Mouse (Mus musculus) stomach, embryonic 16.5 days (tissue): ENCODE measurements around the gene Adam33. TPM values are rescaled to one million over a fixed set of nuclear protein-coding genes. Genes with fewer than 3 reads are reported as not detected.

ENCODE experiments used
- ATAC-seq: fragments of 200-750 bp; cut with Nextera tagmentation; 2 replicates; pipeline ENCODE4 v1.8.0; 2017; ENCODE audit warnings: moderate number of reproducible peaks, moderate TSS enrichment; ENCODE audit not compliant: insufficient read depth, low FRiP score
- H3K27ac ChIP-seq: fragments of 300-500 bp; sonication (generic); 2 replicates; pipeline ENCODE4 v1.5.1; 2014; ENCODE audit warnings: low read length
- H3K27me3 ChIP-seq: fragments of 300-500 bp; sonication (generic); 2 replicates; pipeline ENCODE4 v1.6.1; 2014; ENCODE audit warnings: low read length, control low read depth, mixed read lengths; ENCODE audit not compliant: control insufficient read depth, insufficient read depth
- H3K36me3 ChIP-seq: fragments of 300-500 bp; sonication (generic); 2 replicates; pipeline ENCODE4 v1.6.1; 2014; ENCODE audit warnings: low read length; ENCODE audit not compliant: control insufficient read depth, insufficient read depth
- H3K4me1 ChIP-seq: fragments of 300-500 bp; sonication (generic); 2 replicates; pipeline ENCODE4 v1.6.1; 2014; ENCODE audit warnings: low read length, control low read depth, mixed read lengths; ENCODE audit not compliant: control insufficient read depth, insufficient read depth
- H3K4me2 ChIP-seq: fragments of 300-500 bp; sonication (generic); 2 replicates; pipeline ENCODE4 v1.6.1; 2014; ENCODE audit warnings: low read depth, low read length, mixed read lengths
- H3K4me3 ChIP-seq: fragments of 300-500 bp; sonication (generic); replicated peaks from 2 replicates; pipeline ENCODE4 v1.5.1; 2014; ENCODE audit warnings: mild to moderate bottlenecking, low read length
- H3K9ac ChIP-seq: fragments of 300-500 bp; sonication (generic); 2 replicates; pipeline ENCODE4 v1.6.1; 2014; ENCODE audit warnings: low read length
- H3K9me3 ChIP-seq: fragments of 300-500 bp; sonication (generic); replicated peaks from 2 replicates; pipeline ENCODE4 v1.6.1; 2016; ENCODE audit warnings: low read length, control low read depth; ENCODE audit not compliant: control insufficient read depth
- WGBS: fragments of 180-500 bp; shearing (Covaris S2); extraction: QIAGEN DNeasy Blood & Tissue Kit; methylation state at CpG from one replicate; pipeline ENCODE4 v1.1.7; 2014; 5-methylcytosine and 5-hydroxymethylcytosine counted together
- microRNA-seq: library from miRNA; unstranded; fragments of <30 nt; microRNA quantifications from one replicate; pipeline ENCODE4, GENCODE M21; 2016
- polyA plus RNA-seq: library from polyadenylated mRNA; unstranded; fragments of >200 nt; fragmentation: Nextera tagmentation; extraction: Ambion mirVana; gene quantifications from 2 replicates; pipeline ENCODE4 v1.2.1, GENCODE M21; 2015

Adam33 gene
- polyA plus RNA-seq, 1 experiment from 2014 or later = 14.2 TPM

DNA sequence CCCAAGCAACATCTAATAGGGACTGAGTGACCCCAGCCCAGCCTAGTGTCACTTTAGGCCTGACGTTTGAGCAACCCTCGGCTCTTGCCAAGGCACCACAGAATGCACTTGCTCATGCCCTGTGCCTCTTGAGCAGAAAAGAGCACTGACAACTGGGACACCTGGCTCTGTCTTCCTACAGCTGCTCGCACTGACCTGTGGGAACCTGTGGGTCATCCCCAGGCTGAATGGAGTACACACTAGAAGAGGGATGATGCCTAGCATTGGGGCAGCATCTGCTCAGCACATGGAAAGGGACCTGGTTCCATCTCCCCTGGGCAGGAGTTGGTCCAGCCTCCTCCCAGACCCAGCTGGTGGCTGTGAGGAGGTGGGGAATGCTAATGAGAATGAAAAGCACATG lies 36.7 kb downstream of the Adam33 start:
- Histone ChIP-seq H3K27ac (no peak overlapping the region), H3K4me2 (no peak overlapping the region), H3K4me3 (no peak overlapping the region), H3K36me3 (peaks cover 7% of the 10 kb centered on the region; the same call in 1 of the 2 replicates), H3K9ac (no peak overlapping the region), H3K4me1 (no peaks in the 10 kb centered on the region), H3K27me3 (no peaks in the 10 kb centered on the region), H3K9me3 (no peaks in the 10 kb centered on the region)
- WGBS = 81% methylated on average over 3 of the region's 3 CpGs
- ATAC-seq = no peak

DNA sequence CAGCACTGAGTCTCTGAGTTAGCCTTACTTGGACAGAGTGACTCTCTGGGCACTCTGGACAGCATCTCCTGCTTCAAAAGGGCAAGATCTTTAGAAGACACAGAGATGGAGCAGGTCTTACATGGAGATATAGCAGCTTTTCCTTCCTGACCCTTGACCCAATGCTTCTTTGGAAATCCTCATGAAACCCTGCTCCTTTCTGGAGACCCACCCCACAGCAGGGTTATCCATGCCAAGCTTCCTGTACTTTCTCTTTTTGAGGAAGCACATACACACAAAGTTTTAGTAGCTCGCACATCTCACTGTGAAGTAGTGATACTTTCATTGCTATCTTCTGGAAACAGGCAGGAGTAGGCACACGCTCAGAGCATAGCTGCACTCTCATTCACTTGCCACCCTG lies 38.4 kb downstream of the Adam33 start:
- H3K36me3 ChIP-seq = peaks cover 7% of the 10 kb centered on the region; the same call in 1 of the 2 replicates
- H3K9me3 ChIP-seq = no peaks in the 10 kb centered on the region
- ATAC-seq = no peak
- no peak overlapping the region for H3K27ac ChIP-seq
- no peak overlapping the region for H3K9ac ChIP-seq
- H3K4me3 ChIP-seq = no peak overlapping the region
- WGBS = 94% methylated on average over 2 of the region's 2 CpGs
- H3K4me1 ChIP-seq = no peaks in the 10 kb centered on the region
- H3K27me3 ChIP-seq = no peaks in the 10 kb centered on the region
- no peak overlapping the region for H3K4me2 ChIP-seq

DNA sequence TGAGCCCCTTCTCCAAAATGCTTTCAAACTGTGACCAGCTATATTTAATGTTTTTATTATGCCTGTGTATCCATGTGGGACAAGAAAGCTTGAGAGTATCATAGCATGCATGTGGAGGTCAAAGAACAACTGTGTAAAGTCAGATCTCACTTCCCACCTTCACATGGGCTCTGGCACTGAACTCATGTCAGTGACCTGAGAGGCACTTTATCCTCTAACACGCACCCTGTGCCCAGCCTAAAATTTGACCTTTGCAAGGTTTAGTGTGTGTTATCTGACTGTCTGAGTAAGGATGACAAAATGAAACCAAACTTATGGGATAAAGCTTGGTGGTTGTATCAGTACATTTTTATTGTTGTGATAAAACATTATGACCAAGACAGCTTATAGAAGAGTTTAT lies 53.0 kb downstream of the Adam33 start:
- no peak for ATAC-seq
- no peak overlapping the region for H3K9ac ChIP-seq
- 92% methylated on average over 1 of the region's 1 CpGs for WGBS
- H3K9me3 ChIP-seq = no peaks in the 10 kb centered on the region
- H3K4me1 ChIP-seq = no peaks in the 10 kb centered on the region
- H3K4me3 ChIP-seq = no peak overlapping the region
- no peak overlapping the region for H3K4me2 ChIP-seq
- no peak overlapping the region for H3K27ac ChIP-seq
- 0 out of 2 replicates have a peak, but pooled peaks cover 3% of the 10 kb centered on the region for H3K36me3 ChIP-seq
- no peaks in the 10 kb centered on the region for H3K27me3 ChIP-seq

GRCm38 (mm10) chr2:131009123-131009522 lies 54.5 kb downstream of the Adam33 start:
- Histone ChIP-seq H3K4me3 (no peak overlapping the region), H3K9ac (no peak overlapping the region), H3K9me3 (no peaks in the 10 kb centered on the region), H3K4me1 (no peaks in the 10 kb centered on the region), H3K27ac (no peak overlapping the region), H3K36me3 (0 out of 2 replicates have a peak, but pooled peaks cover 3% of the 10 kb centered on the region), H3K27me3 (no peaks in the 10 kb centered on the region), H3K4me2 (no peak overlapping the region)
- 89% methylated on average over 2 of the region's 2 CpGs for WGBS
- ATAC-seq = no peak

Small RNA genes lying within 50 kb of the gene (microRNA-seq; reads per million reads assigned to microRNA genes)
- gene Mir6973b = not detected

Other genes starting within 250 kb of the Adam33 start
- gene 4930402H24Rik, start 157.4 kb downstream of the Adam33 start, polyA plus RNA-seq = 31.6 and 33.2 TPM in 2 replicates
- gene Atrn, start 157.3 kb downstream of the Adam33 start, polyA plus RNA-seq = 5.0 and 5.5 TPM in 2 replicates
- 9.8 and 10.9 TPM in 2 replicates for gene Gfra4, start 20.7 kb downstream of the Adam33 start, polyA plus RNA-seq
- gene Siglec1, start 23.0 kb upstream of the Adam33 start, polyA plus RNA-seq = 0.29 and 0.44 TPM in 2 replicates
- gene Hspa12b, start 63.5 kb upstream of the Adam33 start, polyA plus RNA-seq = 25.0 TPM in 2 replicates
- not detected in 2 replicates for gene Gm11037, start 69.7 kb upstream of the Adam33 start, polyA plus RNA-seq
- gene 1700037H04Rik, start 96.3 kb upstream of the Adam33 start, polyA plus RNA-seq = 73.0 and 78.4 TPM in 2 replicates
- 9.2 and 10.4 TPM in 2 replicates for gene Cenpb, start 116.3 kb upstream of the Adam33 start, polyA plus RNA-seq
- 72.3 and 72.8 TPM in 2 replicates for gene Cdc25b, start 123.1 kb upstream of the Adam33 start, polyA plus RNA-seq
- 3.6 and 4.8 TPM in 2 replicates for gene Spef1, start 123.5 kb upstream of the Adam33 start, polyA plus RNA-seq
- 25.7 and 26.4 TPM in 2 replicates for gene Ap5s1, start 143.3 kb upstream of the Adam33 start, polyA plus RNA-seq
- gene Mavs, start 170.2 kb upstream of the Adam33 start, polyA plus RNA-seq = 23.7 and 29.3 TPM in 2 replicates
- gene Pank2, start 198.7 kb upstream of the Adam33 start, polyA plus RNA-seq = 24.2 and 25.0 TPM in 2 replicates